Mouse (Mus musculus) C2C12 (cell line): ENCODE measurements around the gene Naa16. TPM values are rescaled to one million over a fixed set of nuclear protein-coding genes. Genes with fewer than 3 reads are reported as not detected.

ENCODE experiments used
- H3K27me3 ChIP-seq: one replicate; pipeline ENCODE4 v1.6.1; 2011; ENCODE audit not compliant: control insufficient read depth, insufficient read depth, insufficient read length
- H3K36me3 ChIP-seq: one replicate; pipeline ENCODE4 v1.6.1; 2011; ENCODE audit not compliant: control insufficient read depth, insufficient read depth
- H3K4me3 ChIP-seq: one replicate; pipeline ENCODE4 v1.5.1; 2011; ENCODE audit warnings: mild to moderate bottlenecking, control low read depth; ENCODE audit not compliant: poor library complexity, insufficient read depth, severe bottlenecking
- H3K79me2 ChIP-seq: one replicate; pipeline ENCODE4 v1.6.1; 2011; ENCODE audit not compliant: control insufficient read depth, insufficient read depth
- H3K79me3 ChIP-seq: one replicate; pipeline ENCODE4 v1.6.1; 2011; ENCODE audit warnings: low read depth, control low read depth
- H3ac ChIP-seq: one replicate; pipeline ENCODE3; 2011; ENCODE audit warnings: low read depth; ENCODE audit not compliant: control insufficient read depth, insufficient read length
- CEBPB ChIP-seq: IDR thresholded peaks from one replicate; pipeline ENCODE4 v1.6.1; 2011; ENCODE audit warnings: low read depth, mild to moderate bottlenecking, control low read depth, moderate library complexity
- CTCF ChIP-seq: IDR thresholded peaks from one replicate; pipeline ENCODE4 v1.5.1; 2011; ENCODE audit not compliant: control insufficient read depth, insufficient read depth, insufficient read length
- FOSL1 ChIP-seq: IDR thresholded peaks from one replicate; pipeline ENCODE4 v1.8.0; 2011; ENCODE audit warnings: mild to moderate bottlenecking, low read length; ENCODE audit not compliant: poor library complexity, insufficient read depth, severe bottlenecking
- MAX ChIP-seq: IDR thresholded peaks from one replicate; pipeline ENCODE4 v1.6.1; 2011; ENCODE audit warnings: mild to moderate bottlenecking, control low read depth
- MYOD1 ChIP-seq: IDR thresholded peaks from one replicate; pipeline ENCODE4 v1.6.1; 2011; ENCODE audit warnings: low read depth; ENCODE audit not compliant: control insufficient read depth, insufficient read length
- MYOG ChIP-seq: IDR thresholded peaks from one replicate; pipeline ENCODE4 v1.6.1; 2011; ENCODE audit not compliant: control insufficient read depth, insufficient read length; ENCODE audit errors: extremely low read depth
- USF1 ChIP-seq: IDR thresholded peaks from one replicate; pipeline ENCODE4 v1.6.1; 2011; ENCODE audit warnings: low read depth, mild to moderate bottlenecking, control low read depth, moderate library complexity
- polyA plus RNA-seq: library from polyadenylated mRNA; unstranded; fragments of >200 nt; fragmentation: generic; extraction: Trizol; gene quantifications from one replicate; pipeline ENCODE4 v1.2.1, GENCODE M21; 2012; ENCODE audit warnings: missing spikeins

Gene Naa16
- polyA plus RNA-seq, 1 experiment = 8.6 TPM

DNA sequence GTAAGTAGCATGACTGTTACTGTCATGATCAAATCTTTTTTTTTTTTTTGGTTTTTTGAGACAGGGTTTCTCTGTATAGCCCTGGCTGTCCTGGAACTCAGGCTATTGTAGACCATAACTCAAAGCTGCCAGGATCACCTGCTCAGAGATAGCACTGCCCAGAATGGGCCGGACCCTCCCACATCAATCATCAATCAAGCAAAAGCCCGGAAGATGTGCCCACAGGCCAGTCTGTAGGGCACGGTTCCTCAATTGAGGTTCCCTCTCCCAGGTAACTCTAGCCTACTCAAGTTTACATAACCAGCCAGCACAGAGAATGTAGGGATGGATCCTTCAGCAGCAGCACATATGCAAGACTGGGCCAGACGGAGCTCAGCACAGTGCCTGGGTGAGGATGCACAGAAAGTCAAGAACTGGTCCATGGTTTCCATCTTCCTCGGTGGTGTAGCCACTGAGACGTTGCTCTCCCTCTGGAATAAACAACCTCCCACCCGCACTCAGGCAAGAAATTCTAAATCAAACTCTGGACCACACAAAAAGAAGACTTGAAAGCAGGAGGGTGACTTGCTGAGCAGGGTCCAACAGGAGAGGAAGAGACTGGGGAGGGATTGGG, 103.2 kb downstream of the Naa16 start:
- Histone ChIP-seq H3K79me2 (no peaks in the 10 kb centered on the region), H3K36me3 (no peaks in the 10 kb centered on the region), H3K27me3 (no peaks in the 10 kb centered on the region), H3ac (no peak overlapping the region), H3K79me3 (no peaks in the 10 kb centered on the region), H3K4me3 (no peak overlapping the region)
- TF ChIP-seq CEBPB = no peak
- no peak for TF ChIP-seq CTCF
- no peak for TF ChIP-seq MYOG
- TF ChIP-seq MYOD1 = no peak
- no peak for TF ChIP-seq MAX
- TF ChIP-seq FOSL1 = no peak
- no peak for TF ChIP-seq USF1

- H3ac ChIP-seq = no peak overlapping the region
- no peak overlapping the region for H3K4me3 ChIP-seq
- TF ChIP-seq CTCF = no peak
- TF ChIP-seq FOSL1 = no peak
- no peak for TF ChIP-seq MYOG
- TF ChIP-seq MYOD1 = no peak
- no peak for TF ChIP-seq USF1
- TF ChIP-seq CEBPB = no peak
- TF ChIP-seq MAX = no peak
- H3K27me3 ChIP-seq = no peaks in the 10 kb centered on the region
- no peaks in the 10 kb centered on the region for H3K36me3 ChIP-seq
- H3K79me3 ChIP-seq = no peaks in the 10 kb centered on the region
- H3K79me2 ChIP-seq = no peaks in the 10 kb centered on the region
Observed at GRCm38 (mm10) chr14:79285549-79285948, 105.0 kb downstream of the Naa16 start.

DNA sequence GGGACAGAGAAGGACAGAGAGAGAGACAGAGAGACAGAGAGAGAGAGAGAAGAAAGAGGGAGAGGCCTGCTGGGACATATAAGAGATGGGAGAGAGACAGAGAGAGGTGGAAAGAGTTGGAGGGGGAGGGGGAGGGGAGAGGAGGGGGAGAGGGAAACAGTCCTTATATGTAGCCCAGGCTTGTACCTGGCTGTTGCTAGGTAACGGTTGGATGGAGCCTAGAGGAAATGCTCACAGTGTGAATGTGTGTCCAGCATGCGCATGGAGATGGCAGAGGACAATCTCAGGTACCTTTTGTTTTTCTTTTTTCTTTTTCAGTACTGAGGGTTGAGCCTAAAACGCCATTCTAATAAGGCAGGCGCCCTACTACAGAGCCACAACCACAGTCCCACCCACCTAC, 106.0 kb downstream of the Naa16 start:
- no peak overlapping the region for H3K4me3 ChIP-seq
- no peaks in the 10 kb centered on the region for H3K27me3 ChIP-seq
- H3K79me2 ChIP-seq = no peaks in the 10 kb centered on the region
- no peak overlapping the region for H3ac ChIP-seq
- TF ChIP-seq MAX = no peak
- TF ChIP-seq MYOG = no peak
- no peak for TF ChIP-seq MYOD1
- TF ChIP-seq FOSL1 = no peak
- TF ChIP-seq CTCF = no peak
- no peak for TF ChIP-seq CEBPB
- no peak for TF ChIP-seq USF1
- no peaks in the 10 kb centered on the region for H3K36me3 ChIP-seq
- H3K79me3 ChIP-seq = no peaks in the 10 kb centered on the region

GRCm38 (mm10) chr14:79283952-79284351, 106.6 kb downstream of the Naa16 start:
- Histone ChIP-seq H3K36me3 (no peaks in the 10 kb centered on the region), H3K79me3 (no peaks in the 10 kb centered on the region), H3K27me3 (no peaks in the 10 kb centered on the region), H3ac (no peak overlapping the region), H3K79me2 (no peaks in the 10 kb centered on the region), H3K4me3 (no peak overlapping the region)
- TF ChIP-seq USF1 = no peak
- TF ChIP-seq CEBPB = no peak
- TF ChIP-seq CTCF = no peak
- TF ChIP-seq MYOG = no peak
- no peak for TF ChIP-seq FOSL1
- TF ChIP-seq MYOD1 = no peak
- no peak for TF ChIP-seq MAX

- Histone ChIP-seq H3K79me2 (no peaks in the 10 kb centered on the region), H3K27me3 (no peaks in the 10 kb centered on the region), H3K79me3 (no peaks in the 10 kb centered on the region), H3K36me3 (no peaks in the 10 kb centered on the region), H3ac (no peak overlapping the region), H3K4me3 (no peak overlapping the region)
- no peak for TF ChIP-seq FOSL1
- TF ChIP-seq MYOG = no peak
Observed at GRCm38 (mm10) chr14:79281894-79282553, 108.6 kb downstream of the Naa16 start.

DNA sequence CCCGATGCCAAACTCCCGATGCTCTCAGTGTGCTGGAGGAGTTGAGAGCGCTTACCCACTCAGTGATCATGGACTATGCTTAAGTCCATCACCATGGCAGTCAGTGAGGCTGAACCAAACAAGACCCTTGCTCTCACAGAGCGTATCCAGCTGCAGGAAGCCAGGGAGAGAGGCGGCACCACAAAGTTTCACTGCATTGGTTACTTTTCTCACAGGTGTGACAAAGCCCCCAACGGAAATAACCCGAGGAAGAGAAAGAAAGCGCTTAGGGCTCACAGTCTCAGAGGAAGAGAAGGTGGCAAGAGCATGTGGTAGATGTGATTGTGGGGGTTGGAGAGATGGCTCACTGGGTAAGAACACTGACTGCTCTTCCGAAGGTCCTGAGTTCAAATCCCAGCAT, 110.1 kb downstream of the Naa16 start:
- H3K79me3 ChIP-seq = no peaks in the 10 kb centered on the region
- H3K27me3 ChIP-seq = no peaks in the 10 kb centered on the region
- TF ChIP-seq USF1 (no peak), CEBPB (no peak), MYOG (no peak), MAX (no peak), FOSL1 (no peak), MYOD1 (no peak), CTCF (no peak)
- H3ac ChIP-seq = no peak overlapping the region
- no peaks in the 10 kb centered on the region for H3K79me2 ChIP-seq
- no peaks in the 10 kb centered on the region for H3K36me3 ChIP-seq
- H3K4me3 ChIP-seq = no peak overlapping the region
